Mouse (Mus musculus) C2C12 (cell line): Measurements from ENCODE around the gene Kcnk13.

Source experiments
- CEBPB ChIP-seq: IDR thresholded peaks from one replicate; pipeline ENCODE4 v1.6.1; 2011; ENCODE audit warnings: low read depth, mild to moderate bottlenecking, control low read depth, moderate library complexity
- CTCF ChIP-seq: IDR thresholded peaks from one replicate; pipeline ENCODE4 v1.5.1; 2011; ENCODE audit not compliant: control insufficient read depth, insufficient read depth, insufficient read length
- MAX ChIP-seq: IDR thresholded peaks from one replicate; pipeline ENCODE4 v1.6.1; 2011; ENCODE audit warnings: mild to moderate bottlenecking, control low read depth
- MYOD1 ChIP-seq: IDR thresholded peaks from one replicate; pipeline ENCODE4 v1.6.1; 2011; ENCODE audit warnings: low read depth; ENCODE audit not compliant: control insufficient read depth, insufficient read length
- MYOG ChIP-seq: IDR thresholded peaks from one replicate; pipeline ENCODE4 v1.6.1; 2011; ENCODE audit not compliant: control insufficient read depth, insufficient read length; ENCODE audit errors: extremely low read depth
- USF1 ChIP-seq: IDR thresholded peaks from one replicate; pipeline ENCODE4 v1.6.1; 2011; ENCODE audit warnings: low read depth, mild to moderate bottlenecking, control low read depth, moderate library complexity

GRCm38 (mm10) chr12:100044704-100045103 is 80.4 kb downstream of the Kcnk13 start:
- TF ChIP-seq MAX = no peak
- no peak for TF ChIP-seq MYOD1
- TF ChIP-seq CTCF = no peak
- no peak for TF ChIP-seq CEBPB
- no peak for TF ChIP-seq MYOG
- no peak for TF ChIP-seq USF1
